Mouse (Mus musculus): ENCODE measurements around the gene Gpn1.

Gpn1 gene

GRCm38 (mm10) chr5:31559401-31559800 lies 64.9 kb downstream of the Gpn1 start:
- DNase-seq (ENCODE audit: low read depth, low spot score) = no peak

DNA sequence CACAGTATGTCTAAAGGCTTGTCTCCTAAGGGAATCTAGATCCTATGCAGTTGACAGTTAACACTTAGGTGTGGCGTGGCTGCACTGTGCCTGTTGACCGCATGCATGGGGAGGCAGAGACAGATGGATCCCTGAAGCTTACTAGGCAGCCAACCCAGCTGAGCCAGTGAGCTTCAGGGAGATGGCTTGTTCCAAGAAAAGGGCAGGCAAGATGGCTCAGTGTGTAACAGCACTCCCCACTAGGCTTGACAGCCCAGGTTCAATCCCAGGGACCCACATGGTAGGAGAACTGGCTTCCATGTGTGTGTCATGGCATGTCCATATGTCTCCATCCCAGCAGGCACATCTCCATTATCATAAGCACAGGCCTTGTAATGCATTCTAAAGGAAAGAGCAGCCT lies 65.8 kb downstream of the Gpn1 start:
- DNase-seq (ENCODE audit: low read depth, low spot score) = no peak

DNA sequence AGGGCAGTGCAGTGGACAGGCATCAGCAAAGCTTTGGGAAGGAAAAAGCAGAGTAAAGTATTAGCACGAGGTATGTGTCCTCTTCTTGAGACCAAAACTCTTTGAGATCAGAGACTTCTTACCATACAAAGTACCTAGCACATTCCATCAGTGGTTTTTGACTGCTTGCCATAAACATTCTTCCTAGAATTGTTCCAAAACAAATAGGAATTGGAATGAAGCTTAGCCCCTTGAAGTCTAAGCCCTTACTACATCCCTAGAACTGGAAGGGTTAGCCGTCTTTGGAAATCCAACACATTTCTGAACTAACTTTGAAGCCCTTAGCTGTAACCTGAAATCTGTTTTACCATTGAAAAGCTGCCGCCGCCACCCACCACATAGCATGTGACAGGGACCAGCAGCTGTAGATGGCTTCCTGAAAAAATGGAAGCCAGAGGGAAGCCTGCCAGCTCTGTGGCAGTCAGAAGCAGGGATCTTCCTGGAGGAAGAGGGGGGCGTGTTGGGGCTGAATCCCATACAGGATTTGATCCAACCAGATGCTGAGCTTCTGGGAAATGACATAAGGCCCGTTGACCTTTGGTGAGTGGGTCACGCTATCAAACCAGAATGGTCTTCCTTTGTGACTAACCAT lies 67.6 kb downstream of the Gpn1 start:
- DNase-seq (ENCODE audit: low read depth, low spot score) = no peak
